Mouse (Mus musculus) heart, adult 18-20 months (tissue): ENCODE measurements around the gene Mlip. TPM values are rescaled to one million over a fixed set of nuclear protein-coding genes. Genes with fewer than 3 reads are reported as not detected.
"Not testable (repeated sequence)": the region's sequence is repeated elsewhere in the genome, so short reads cannot be mapped to it uniquely, and the experiment has no call there.

Source experiments
- DNase-seq, 2 experiments: peaks; one replicate each; pipeline ENCODE4 v3.0.0; 2021 to 2022; ENCODE audit warnings: mixed read lengths in 1 of 2
- total RNA-seq, 2 experiments: library from RNA; stranded (reverse); gene quantifications; 2 replicates each; pipeline ENCODE4 v1.2.3; 2021

The Mlip gene
- total RNA-seq, 2 experiments from 2014 or later = 154 to 164 TPM

GRCm38 (mm10) chr9:77198250-77198649 is 154.5 kb downstream of the Mlip start:
- no peak for DNase-seq

GRCm38 (mm10) chr9:77179486-77179885 is 173.3 kb downstream of the Mlip start:
- no peak for DNase-seq

GRCm38 (mm10) chr9:77175870-77176269 is 176.9 kb downstream of the Mlip start:
- no peak for DNase-seq

- DNase-seq = no peak
Measured at GRCm38 (mm10) chr9:77172044-77172443, 180.7 kb downstream of the Mlip start.

- DNase-seq = no peak
Measured at GRCm38 (mm10) chr9:77165877-77166276, 186.9 kb downstream of the Mlip start.

- no peak for DNase-seq
Measured at GRCm38 (mm10) chr9:77161764-77162163, 191.0 kb downstream of the Mlip start.

- no peak for DNase-seq
Measured at GRCm38 (mm10) chr9:77160277-77160926, 192.4 kb downstream of the Mlip start.

GRCm38 (mm10) chr9:77148518-77149257 is 204.1 kb downstream of the Mlip start:
- DNase-seq = no peak

GRCm38 (mm10) chr9:77119735-77120134 is 233.0 kb downstream of the Mlip start:
- DNase-seq = no peak

GRCm38 (mm10) chr9:77096886-77097285 is 255.9 kb downstream of the Mlip start:
- DNase-seq = no peak

- DNase-seq = not testable (repeated sequence)
Measured at GRCm38 (mm10) chr9:77083221-77083620, 269.5 kb downstream of the Mlip start.

- DNase-seq = no peak
Measured at GRCm38 (mm10) chr9:77071676-77072075, 281.1 kb downstream of the Mlip start.

- DNase-seq = no peak
Measured at GRCm38 (mm10) chr9:77056611-77057010, 296.2 kb downstream of the Mlip start.

- no peak for DNase-seq
Measured at GRCm38 (mm10) chr9:77054426-77055193, 298.2 kb downstream of the Mlip start.

Other genes with a start within 250 kb of the Mlip start
- 10 to 100 TPM; 14.3 to 16.9 TPM for gene Lrrc1, start 191.9 kb upstream of the Mlip start, total RNA-seq